Mouse (Mus musculus): ENCODE measurements around the gene Cd24a. TPM values are rescaled to one million over a fixed set of nuclear protein-coding genes. Genes with fewer than 3 reads are reported as not detected.
A peak's percentile ranks its signal among the peaks of the same experiment; 100 is the strongest.

Gene Cd24a
- total RNA-seq, 2 experiments from 2014 or later: 421 to 469 TPM

DNA sequence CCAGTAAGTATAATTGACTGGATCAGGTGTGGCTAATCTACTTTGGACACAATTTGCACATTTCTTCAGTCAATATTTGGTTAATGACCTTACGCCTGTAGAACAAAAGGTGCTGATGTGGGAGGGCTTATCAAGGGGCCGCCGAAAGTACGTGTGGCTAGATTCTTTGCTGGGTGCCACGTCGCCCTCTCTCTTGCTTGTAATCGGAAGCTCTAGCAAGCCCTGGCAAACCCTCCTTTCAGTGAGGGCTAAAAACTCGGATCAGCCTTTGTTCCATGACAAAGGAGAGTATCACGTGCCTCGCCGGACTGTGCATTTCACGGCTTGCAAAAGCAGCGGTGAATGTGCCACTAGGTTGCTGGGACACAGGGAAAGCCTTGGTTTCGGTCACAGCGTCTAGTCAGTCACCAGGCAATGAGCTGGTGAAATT lies 2.6 kb downstream of the Cd24a start:
- peak; percentile 1; the same call in 1 of the 2 replicates for ATAC-seq (ENCODE audit: poor library complexity, severe bottlenecking)

DNA sequence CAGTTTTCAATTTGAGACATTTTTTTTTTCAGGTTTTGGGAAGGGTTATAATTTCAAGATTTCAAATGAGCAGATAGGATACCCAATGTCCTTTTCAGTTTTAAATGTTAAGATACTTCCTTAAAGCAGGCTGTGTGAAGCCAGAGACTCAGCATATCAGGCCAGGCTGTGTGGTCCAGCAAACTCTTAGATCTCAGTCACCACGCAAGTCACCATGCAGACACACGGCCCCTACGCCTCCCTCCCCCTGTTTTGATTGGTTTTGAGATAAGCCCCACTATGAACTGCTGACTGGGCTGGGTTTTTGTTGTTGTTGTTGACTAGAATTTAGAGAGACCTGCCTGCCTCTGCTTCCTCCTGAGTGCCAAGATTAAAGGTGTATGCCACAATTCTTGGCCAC lies 3.2 kb downstream of the Cd24a start:
- ATAC-seq (ENCODE audit: poor library complexity, severe bottlenecking): no peak

DNA sequence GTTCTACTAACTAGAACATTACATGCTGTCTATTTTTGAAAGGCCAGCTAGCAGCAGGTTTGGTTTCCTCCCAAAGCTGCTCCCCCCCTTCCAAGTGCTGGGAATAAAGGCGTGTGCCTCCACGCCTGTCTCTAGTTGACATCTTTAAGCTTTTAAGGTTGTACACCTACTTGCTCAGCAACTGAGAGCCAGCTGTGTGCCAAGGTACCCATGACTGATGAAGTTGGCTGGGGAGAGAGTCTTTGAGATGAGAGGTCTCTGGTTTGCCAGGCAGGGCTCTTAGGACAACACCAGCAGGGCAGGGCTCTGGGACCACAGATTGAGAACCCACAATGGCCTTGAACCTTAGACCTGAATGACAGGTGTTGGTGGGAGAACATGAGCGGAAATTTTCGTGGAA lies 6.5 kb downstream of the Cd24a start:
- ATAC-seq (ENCODE audit: poor library complexity, severe bottlenecking): no peak

DNA sequence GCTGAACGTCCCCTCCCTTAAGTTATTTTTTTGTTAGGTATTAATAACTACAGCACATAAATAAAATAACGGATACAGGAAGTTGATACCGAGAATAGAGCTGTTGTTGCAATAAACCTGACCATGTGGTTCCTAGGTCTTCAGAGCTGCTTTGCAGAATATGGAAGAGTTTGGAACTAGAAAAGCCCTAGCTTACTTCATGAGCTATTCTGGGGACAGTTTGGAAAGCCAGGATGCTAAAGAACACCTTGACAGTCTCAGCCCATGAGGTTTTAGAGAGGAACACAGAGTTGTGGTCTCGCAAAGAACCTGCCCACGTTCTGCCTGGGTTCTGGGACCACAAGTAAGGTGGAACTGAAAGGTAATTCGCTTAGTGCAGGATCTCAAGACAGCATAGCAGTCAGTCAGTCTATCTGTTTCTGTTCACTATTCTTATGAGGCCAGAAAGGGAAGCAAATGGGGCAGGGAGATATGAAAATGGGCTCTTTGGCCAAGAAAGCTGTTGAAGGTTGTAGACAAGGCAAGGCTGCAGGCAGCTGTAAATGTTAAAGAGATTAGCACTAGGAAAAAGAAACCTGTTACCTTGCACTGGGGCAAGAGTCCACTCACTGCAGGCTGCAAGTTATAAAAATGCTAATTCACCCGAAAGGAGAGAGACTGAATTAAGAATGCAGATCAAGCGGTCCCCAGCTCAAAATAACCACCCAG lies 10.5 kb downstream of the Cd24a start:
- ATAC-seq (ENCODE audit: poor library complexity, severe bottlenecking): peak; percentile 17; the same call in 1 of the 2 replicates

DNA sequence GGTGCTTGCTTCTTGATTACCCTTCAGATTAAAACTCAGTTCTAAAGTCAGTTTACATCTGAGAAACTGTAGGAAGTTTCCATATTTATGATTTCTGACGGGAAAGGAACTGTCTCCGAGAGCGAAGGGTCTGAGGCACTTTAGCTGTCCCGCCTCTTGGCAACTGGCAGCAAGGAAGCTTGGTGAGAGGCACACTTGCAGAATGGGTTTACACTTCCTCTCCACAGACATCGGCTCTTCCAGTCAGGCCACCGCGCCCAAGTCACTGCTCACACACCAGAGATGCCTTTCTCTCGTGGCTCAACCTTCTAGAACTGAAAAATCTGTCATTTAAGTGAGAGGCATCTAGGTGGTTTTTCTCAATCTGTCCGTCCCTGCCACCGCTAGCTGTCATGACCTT lies 13.4 kb downstream of the Cd24a start:
- ATAC-seq (ENCODE audit: poor library complexity, severe bottlenecking): peak; percentile 63

DNA sequence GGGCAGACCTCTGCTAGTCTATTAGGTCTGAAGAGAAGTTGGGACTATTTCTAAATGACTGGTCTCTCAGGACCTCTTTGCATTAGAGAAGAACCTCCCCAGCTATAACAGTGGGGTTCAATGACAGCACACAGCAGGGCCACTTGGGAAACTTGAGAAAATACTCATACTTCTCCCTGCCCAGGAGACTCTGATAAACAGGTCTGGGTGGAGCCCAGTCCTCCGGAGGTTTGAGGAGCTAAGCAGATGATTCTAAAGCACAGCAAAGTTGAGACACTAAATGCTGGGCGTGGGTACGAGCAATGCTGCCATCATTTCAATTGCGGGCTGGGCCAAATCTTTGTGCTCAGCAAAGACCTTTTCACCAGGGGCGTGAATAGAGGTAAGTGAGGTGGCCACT lies 15.1 kb downstream of the Cd24a start:
- no peak for ATAC-seq (ENCODE audit: poor library complexity, severe bottlenecking)

DNA sequence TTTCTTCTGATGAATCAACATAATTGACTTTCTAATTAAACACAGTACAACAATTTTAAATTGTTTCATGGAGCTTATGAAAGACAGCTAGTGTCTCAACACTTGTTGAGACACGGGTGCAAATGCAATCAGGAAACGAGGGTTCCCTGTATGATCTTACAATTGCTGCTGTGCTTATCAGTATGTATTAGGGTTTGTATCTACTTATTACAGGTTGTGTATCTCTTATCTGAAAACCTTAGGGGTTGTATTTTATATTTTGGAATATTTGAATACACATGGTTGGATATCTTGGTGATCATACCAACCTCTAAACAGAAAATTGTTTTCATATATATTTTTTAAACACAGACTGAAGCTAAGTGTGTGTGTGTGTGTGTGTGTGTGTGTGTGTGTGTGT lies 16.1 kb downstream of the Cd24a start:
- ATAC-seq (ENCODE audit: poor library complexity, severe bottlenecking): no peak

DNA sequence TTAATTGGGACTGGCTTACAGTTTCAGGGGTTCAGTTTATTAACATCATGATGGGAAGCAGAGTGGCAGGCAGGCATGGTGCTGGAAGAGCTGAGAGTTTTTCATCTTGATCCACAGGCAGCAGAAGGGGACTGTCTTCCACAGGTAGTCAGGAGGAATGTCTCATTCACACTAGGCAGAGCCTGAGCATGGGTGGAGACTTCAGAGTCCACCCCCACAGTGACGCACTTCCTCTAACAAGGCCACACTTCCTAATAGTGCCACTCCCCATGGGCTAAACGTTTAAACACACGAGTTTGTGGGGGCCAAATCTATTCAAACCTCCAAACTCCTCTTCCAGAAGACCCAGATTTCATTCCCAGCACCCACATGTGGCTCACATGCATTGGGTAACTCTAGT lies 16.8 kb downstream of the Cd24a start:
- ATAC-seq (ENCODE audit: poor library complexity, severe bottlenecking): peak; percentile 75

DNA sequence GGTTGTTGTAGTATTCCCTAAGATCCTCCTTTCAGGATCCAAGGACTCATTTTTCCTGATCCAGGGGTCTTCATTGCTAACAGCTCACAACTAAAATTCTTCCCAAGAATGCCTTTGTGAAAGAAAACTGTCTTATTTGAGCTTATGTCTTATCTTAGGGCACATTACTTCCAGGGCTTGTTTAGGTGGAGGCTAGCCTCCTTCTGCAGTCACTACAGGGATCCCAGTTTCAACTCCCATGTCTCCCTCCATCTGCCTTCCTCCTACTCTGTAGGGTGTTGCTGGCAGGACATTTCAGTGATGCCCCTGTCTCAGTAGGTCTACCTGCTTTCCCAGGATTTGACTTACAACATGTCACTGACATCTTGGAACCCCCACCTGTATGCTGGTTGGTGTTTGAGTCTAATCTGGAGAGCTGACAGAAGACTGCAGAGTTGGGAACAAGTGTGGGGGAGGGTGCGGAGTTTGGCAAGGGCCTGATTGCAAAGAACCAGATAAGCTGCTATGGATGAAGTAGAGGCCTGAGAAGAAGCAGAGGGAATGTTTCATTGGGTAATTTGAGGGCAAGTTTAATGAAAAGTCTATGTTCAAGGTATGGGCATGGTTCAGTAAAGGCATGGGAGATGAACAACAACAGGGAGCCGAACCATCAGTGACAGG lies 20.1 kb downstream of the Cd24a start:
- ATAC-seq (ENCODE audit: poor library complexity, severe bottlenecking): no peak

DNA sequence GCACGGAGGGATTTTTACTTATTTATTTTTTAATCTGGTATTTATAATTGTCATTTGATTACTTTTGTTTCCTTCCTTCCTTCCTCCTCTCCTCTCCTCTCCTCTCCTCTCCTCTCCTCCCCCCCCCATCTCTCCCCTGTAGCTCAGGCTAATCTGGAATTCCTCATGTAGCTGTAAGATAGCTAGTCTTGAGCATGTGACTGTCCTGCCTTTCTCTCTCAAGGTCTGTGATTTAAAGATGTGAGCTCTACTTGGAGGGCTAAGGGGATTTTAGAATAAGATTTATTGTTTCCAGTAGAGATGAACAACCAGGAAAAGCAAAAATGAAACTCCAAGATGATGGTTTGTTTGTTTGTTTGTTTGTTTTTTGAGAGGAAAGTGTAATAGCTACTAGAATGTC lies 23.0 kb downstream of the Cd24a start:
- no peak for ATAC-seq (ENCODE audit: poor library complexity, severe bottlenecking)

DNA sequence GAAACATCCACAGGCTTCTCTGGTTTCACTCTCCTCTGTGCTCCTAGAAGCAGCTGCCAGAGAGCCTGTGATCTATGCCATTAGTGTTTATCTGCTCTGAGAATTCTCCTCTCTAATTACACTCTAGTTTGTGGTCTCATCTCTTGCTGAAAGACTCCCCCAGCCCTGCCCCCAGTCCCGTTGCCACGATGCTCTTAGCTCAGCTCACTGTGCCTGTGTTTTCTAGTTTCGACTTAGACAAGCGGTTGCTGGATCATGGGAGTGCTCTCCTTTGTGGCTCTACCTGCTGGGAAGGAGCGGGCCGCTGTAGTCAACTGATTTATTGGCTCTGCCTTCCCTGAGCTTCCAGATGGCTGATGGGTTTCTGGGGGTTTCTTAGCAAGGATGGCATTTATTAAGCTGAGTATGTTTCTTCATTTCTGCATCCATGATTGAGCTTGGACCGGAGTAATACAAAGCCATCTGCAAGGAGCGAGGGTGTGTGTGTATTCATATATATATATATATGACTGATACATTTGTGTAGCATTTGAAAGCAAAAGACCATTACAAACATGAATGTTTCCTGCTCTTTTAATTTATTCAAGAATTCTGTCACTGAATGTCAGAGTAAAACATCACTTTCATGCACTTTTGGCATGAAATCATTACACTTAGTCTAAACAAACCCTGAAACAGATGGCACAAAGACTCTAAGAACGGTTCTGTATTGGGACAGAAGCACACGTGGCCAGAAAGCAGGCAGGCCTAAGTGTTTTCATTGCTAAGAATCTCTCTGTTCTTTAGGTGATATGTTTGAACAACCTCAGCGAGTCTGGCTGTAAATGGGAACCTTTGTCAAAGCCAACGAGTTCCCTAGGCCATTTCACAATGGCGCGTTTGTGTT lies 23.7 kb downstream of the Cd24a start:
- peak; percentile 30; the same call in 1 of the 2 replicates for ATAC-seq (ENCODE audit: poor library complexity, severe bottlenecking)

DNA sequence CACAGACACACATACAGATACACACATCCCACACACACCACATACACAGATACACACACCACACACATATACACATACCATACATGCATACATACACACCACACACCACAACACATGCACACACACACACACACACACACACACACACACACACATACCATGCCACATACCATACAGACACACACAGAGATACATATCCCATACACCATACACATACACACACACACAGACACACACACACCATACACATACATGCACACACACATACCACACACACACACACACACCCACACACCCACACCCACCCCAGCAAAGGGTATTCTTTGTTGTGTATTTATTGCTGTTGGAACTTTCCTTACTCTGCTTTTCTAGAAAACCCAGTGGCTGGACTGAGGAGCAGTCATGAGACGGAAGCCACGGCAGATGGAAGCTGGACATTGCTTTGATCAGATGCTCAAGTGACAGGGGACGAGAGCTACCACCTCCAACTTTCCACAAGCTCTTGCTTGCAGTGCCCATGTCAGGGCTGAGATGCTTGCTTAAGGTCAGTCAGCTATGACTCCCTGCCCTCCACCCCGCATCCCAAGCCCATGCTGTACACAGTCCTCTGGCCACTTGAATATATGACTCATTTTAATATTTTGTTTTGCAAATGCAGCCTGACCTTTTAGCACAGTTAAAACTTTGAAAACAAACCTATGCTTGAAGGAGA lies 26.0 kb downstream of the Cd24a start:
- no peak for ATAC-seq (ENCODE audit: poor library complexity, severe bottlenecking)

DNA sequence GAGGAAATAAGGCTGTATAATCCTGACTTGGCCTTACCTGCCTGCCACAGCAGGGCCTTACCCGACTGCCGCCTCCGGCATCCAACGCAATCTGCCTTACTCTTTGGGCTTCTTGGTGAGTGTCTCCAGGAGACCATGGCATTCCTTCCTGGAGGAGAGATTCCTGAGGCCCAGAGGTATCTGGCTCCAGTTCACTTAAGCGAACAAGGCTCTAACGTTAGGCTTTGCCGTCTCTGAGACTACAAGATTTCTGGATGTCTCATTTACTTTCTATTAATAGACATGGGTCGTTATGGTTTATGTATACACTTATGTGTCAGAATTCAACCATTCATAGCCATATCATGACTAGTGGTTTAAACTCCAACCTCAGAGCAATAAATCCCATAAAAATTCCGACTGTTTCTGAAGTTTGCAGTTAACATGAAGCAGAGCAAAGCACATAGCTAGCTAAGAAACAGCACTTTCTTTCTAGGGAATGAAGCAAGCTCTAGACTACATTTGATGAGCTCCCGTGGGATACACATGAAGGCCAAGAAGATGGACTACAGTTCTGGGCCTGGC lies 26.7 kb downstream of the Cd24a start:
- ATAC-seq (ENCODE audit: poor library complexity, severe bottlenecking): no peak

DNA sequence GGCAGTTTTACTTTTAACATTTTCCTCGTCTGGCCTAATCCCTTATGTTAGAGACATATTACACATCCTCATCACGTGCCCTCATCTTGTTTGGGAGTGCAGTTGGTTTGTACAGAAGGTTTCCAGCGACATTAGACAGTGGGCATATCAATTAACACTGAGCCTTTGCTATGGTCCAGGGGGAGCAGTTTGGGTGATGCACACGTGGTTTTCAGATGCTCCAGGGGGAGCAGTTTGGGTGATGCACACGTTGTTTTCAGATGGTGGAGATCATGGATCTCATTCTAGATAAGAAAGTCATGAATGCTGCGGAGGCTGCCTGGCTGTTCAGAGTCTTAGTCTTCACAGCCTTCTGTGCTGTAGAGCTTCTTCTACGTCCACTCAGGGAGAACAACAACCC lies 27.8 kb downstream of the Cd24a start:
- ATAC-seq (ENCODE audit: poor library complexity, severe bottlenecking): no peak

DNA sequence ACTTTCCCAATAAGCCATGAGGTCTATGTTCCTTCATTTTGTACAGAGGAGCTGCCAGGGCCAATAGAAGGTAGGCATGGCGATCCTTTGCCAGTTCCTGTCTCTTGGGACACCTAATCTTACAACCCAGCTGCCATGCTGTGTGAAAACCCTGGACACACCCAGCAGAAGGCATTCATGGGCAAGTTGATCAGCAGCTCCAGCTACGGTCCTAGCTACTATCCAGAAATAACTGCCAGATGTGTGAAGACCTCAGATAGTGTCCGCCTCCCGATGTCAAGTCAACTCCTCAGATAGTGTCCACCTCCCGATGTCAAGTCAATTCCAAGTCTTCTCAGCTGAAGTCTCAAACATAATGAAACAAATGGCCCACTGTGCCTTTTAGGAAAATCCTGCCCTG lies 31.4 kb downstream of the Cd24a start:
- ATAC-seq (ENCODE audit: poor library complexity, severe bottlenecking): peak; percentile 51

DNA sequence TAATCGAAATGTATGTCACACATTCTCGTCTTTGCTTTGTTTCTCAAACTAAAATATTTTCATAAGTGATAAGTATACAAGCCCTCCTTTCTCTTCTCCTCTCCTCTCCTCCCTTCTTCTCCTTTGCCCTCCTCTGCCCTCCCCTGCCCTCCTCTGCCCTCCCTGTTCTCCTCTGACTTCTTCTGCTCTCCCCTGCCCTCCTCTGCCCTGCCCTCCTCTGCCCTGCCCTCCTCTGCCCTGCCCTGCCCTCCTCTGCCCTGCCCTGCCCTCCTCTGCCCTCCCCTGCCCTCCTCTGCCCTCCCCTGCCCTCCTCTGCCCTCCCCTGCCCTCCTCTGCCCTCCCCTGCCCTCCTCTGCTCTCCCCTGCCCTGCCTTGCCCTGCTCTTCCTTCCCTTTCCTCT lies 31.9 kb downstream of the Cd24a start:
- ATAC-seq (ENCODE audit: poor library complexity, severe bottlenecking): no peak

DNA sequence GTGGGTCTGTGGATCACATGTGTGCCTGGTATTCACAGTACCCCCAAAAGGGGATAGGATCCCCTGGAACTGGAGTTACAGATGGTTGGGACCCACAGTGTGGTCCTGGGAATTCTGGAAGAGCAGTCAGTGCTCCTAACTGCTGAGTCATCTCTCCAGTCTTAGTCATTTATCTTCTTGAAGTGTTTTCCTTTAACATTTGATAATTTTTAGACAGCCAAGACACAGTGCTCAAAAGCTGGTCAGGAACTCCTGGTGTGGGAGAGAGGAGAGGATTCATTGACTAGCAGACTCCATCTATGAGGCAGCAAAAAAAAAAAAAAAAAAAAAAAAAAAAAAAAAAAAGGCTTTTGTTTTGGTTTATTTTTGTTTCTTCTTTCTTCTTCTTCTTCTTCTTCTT lies 33.0 kb downstream of the Cd24a start:
- ATAC-seq (ENCODE audit: poor library complexity, severe bottlenecking): no peak

DNA sequence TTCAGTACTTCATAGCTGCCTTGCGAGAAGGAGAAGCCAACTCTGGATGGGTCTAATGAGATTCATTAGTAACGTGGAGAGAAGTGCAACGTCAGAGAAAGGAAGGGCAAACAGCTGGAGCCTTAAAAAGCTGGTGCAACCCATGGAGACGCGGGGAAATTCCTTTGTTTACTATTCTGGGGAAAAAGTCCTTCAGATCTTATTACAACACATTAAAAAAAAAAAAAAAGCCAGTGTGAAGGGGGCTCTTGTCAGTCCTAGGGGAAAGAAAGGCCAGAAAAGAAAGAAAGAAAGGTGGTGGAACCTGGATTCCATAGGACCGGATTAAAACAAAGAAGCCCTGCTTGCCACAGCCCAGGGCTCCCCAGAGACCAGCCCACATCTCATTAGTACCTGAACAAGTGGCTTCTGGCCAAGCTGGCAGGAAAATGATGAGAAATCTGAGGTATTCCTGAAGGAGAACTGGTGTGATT lies 41.0 kb downstream of the Cd24a start:
- no peak for ATAC-seq (ENCODE audit: poor library complexity, severe bottlenecking)

DNA sequence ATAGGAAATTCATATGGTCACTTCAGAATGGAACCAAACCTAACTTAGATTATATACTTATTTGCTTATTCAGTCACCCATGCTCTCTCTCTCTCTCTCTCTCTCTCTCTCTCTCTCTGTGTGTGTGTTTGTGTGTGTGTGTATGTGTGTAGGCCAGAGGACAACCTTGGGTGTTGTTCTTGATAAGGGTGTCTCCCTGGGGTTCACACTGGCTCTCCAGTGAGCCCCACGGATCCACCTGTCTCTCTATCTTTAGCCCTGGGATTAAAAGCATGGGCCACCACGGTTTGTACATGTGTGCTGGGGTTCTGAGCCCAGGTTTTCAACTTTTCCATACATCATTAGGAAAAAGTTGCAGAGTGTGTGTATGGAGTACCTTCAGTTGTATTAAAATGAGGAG lies 41.9 kb downstream of the Cd24a start:
- ATAC-seq (ENCODE audit: poor library complexity, severe bottlenecking): no peak

DNA sequence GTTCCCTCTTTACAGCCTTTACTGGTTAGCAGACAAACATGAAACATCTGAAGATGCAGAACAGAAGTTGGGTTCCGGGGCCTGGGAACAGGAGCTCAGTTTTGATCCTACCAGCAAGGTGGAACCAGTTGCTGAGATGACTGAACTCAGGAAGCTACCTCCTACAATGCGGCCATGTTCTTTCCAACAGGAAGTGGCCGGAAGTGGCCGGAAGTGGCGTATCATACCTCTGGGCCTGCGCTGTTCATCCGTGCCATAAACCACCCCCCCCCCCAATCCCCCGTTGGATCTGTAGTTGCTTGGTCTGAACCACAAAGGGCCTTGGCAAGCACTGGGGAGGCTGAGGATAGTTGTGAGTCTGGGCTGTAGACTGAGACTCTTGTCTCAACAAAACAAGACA lies 45.4 kb downstream of the Cd24a start:
- no peak for ATAC-seq (ENCODE audit: poor library complexity, severe bottlenecking)

DNA sequence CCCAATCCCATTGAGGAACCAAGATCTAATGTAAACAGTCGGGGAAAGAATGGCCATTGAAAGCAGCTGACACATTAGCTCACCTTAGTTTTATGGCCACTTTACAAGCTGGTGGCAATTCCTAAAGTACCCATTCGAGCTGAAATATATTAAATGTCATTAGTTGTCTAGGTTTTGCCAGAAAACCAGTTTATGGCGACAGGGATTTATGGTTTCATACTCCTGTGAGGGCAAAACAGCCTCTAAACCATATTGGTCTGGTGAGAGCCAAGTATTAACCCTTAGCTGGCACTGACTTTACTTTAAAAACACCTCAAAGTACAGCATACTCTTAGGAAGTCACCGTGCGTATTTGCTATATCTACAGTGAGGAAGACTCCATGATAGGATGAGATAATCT lies 46.3 kb downstream of the Cd24a start:
- ATAC-seq (ENCODE audit: poor library complexity, severe bottlenecking): no peak
